Mouse (Mus musculus): ENCODE data around the gene March11. TPM values are rescaled to one million over a fixed set of nuclear protein-coding genes. Genes with fewer than 3 reads are reported as not detected.

Gene March11
- total RNA-seq, 2 experiments from 2014 or later: not detected

DNA sequence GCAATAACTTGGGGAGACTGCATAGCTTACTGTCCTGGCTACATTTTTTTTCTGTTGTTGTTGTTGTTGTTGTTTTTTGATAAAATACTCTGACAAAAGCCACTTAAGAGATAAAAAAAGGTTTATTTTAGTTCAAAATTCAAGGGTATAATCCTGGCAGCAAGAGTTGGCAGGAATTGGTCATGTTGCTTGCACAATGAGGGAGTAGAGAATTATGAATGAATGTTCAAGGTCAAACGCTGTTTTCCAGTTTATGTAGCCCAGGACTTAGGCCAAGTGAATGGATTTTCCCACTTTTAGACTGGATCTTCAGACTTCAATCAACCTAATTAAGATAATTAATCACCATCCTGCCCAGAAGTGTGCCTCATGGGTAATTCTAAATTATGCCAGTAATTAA lies 72.0 kb downstream of the March11 start:
- Histone ChIP-seq H3K27ac (no peak overlapping the region), H3K4me3 (no peak overlapping the region)
- intact Hi-C loops (cut with DNase I): no loop called here
- TF ChIP-seq CTCF (IDR thresholded peaks at IDR 0.05): no peak
- no peak for DNase-seq

DNA sequence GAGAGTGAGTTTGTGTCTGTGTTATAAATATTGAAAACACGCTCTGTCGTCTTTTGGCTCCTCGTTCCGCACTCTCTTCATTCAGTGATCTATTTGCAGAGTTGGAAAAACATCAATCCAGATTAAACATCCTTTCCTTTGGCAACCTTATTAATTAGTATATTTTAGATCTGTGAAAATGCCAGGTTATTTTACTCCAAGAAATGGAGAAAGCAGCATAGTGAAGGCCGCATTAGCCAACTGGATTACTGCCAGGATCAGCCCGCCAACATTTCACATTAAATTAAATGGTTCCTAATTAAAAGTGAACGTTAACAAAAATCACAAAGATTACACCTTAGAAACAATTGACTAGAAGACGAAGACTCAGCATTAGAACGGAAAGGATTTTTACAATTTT lies 81.2 kb downstream of the March11 start:
- no peak for TF ChIP-seq CTCF (IDR thresholded peaks at IDR 0.05)
- intact Hi-C loops (cut with DNase I): no loop called here
- no peak overlapping the region for H3K27ac ChIP-seq
- H3K4me3 ChIP-seq: no peak overlapping the region
- DNase-seq: no peak

DNA sequence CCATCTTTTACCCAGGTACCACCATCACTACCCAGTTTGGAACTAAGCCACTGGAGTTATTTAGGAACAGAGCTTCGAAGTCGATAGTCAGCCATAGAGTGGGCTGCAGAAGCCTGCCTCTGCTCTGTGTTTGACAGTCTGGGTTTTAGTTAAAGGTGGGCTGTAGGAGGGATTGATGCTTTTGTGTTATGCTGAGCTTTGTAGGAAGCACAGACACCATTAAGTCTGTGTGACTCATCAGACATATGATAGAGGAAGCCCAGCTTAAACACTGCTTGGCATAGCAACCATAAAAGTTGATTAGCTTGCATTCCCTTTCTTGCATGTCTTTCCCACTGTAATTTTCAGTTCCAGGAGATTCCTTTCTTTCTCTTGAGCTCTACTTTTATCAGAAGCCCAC lies 87.7 kb downstream of the March11 start:
- H3K27ac ChIP-seq: no peak overlapping the region
- no peak for DNase-seq
- intact Hi-C loops (cut with DNase I): no loop called here
- TF ChIP-seq CTCF (IDR thresholded peaks at IDR 0.05): no peak
- no peak overlapping the region for H3K4me3 ChIP-seq

DNA sequence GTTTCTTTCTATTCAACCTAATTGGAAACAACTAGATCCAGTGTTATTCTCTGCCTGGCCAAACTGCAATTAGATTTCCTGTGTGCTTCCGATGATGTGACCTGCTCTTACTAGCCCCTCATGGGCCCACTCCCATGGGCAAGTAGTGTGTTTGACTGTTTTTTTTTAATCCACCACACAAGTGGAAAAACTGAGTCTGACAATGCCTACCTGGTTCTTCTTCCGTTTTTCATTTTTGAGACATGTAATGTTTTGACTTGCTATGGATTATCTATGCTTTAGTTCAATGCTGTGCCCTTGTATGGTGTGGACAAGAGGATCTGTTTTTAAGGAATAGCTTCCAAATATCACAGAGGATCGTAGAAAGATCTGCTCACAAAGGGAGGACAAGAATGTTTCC lies 116.4 kb downstream of the March11 start:
- intact Hi-C loops (cut with DNase I): no loop called here
- DNase-seq: no peak
- Histone ChIP-seq H3K27ac (no peak overlapping the region), H3K4me3 (no peak overlapping the region)
- TF ChIP-seq CTCF (IDR thresholded peaks at IDR 0.05): no peak

DNA sequence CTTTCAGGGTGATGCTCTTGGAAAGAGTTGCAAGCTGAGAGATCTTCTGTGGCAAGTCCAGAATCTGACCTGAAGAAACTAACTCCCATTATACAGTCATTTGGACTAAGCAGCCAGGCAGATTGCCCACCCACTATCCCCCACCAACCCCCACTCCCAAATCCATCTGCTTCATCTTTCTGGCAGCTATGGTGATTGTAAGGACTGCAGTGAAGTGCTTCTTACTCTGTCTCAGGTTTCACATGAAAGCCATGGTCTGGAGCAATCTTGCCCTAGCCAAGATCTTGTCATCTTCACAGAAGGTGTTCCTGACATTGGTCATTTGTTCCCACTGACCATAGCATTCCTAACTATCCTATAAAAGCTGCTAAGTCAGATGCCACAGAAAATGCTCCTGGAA lies 117.4 kb downstream of the March11 start:
- no peak for DNase-seq
- Histone ChIP-seq H3K4me3 (no peak overlapping the region), H3K27ac (no peak overlapping the region)
- TF ChIP-seq CTCF (IDR thresholded peaks at IDR 0.05): no peak
- intact Hi-C loops (cut with DNase I): no loop called here

DNA sequence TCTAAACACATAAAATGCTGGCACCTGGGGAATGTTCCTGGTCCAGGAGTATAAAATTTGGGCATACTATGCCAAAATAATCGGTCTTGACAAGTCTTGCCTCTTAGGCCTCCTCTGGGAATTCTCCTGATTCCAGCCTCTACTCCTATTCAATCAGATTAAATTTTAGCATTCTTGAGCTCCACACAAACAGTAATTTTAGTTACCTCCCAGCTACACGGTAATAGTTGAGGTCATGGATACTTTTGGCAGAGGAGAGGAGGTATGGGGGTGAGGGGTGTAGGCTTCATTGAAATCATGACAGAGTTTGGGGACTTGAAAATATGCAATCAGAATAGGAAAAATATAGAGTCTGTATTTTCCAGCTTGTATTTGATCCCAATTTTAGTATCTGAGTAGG lies 121.7 kb downstream of the March11 start:
- no peak overlapping the region for H3K27ac ChIP-seq
- intact Hi-C loops (cut with DNase I): no loop called here

DNA sequence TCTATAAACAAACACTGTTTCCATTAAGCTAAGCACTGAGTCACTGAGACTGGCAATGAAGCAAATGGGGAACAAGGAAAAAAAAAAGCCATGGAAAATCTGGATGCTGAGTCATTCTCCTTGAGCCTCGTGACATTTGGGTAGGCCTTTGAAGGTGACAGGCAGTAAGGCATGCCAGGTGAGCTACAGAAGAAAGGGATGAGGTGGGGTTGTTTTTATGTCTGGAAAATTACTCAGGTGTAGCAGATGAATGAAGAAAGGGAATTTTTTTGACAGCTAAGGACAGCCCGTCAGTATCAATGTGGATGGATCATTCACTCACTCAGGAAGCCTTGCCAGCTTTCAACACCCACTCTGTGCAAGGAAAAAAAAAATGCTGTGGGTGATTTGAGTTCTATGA lies 123.8 kb downstream of the March11 start:
- intact Hi-C loops (cut with DNase I): no loop called here
- no peak overlapping the region for H3K27ac ChIP-seq
- H3K4me3 ChIP-seq: no peak overlapping the region
- no peak for DNase-seq
- TF ChIP-seq CTCF (IDR thresholded peaks at IDR 0.05): no peak

More for the DNA sequence above, 121.7 kb downstream of the March11 start:
- no peak for DNase-seq
- no peak overlapping the region for H3K4me3 ChIP-seq
- TF ChIP-seq CTCF (IDR thresholded peaks at IDR 0.05): no peak

DNA sequence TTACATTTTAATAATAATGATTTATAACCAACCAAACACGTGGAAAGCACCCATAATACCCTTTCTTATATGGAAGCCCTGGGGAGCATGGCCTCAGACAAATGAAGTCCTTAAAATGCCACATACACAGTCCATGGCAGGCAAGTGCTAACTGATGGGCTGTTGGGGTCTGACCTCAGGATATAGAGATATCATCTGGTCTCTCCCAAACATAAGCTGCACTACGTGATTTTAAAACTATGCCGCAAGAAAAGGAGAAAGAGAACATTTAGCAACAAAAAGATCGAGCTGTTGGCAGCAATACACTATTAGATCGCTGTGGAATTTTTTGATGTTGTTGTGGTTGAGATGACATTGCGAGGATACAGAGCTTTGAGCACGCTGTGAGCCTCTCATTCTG lies 126.9 kb downstream of the March11 start:
- no peak for TF ChIP-seq CTCF (IDR thresholded peaks at IDR 0.05)
- Histone ChIP-seq H3K27ac (no peak overlapping the region), H3K4me3 (no peak overlapping the region)
- intact Hi-C loops (cut with DNase I): no loop called here
- DNase-seq: no peak

DNA sequence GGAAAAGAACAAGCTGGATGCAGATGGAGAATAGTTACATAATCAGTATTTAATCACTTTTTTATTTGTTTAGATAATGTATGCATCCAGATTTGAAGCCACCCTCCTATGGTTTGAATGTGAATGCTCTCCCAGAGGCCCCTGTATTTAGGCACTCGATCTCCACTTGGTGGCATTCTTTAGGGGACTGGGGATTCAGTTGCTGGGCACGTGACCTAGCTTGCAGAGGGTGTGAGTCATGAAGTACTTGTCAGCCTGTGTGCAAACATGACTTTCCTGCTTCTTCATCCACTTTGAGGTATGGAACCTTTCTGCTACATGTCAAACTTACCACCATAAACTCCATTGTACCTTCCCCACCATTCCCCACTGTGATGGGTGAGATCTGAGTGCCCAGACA lies 128.3 kb downstream of the March11 start:
- no peak for DNase-seq
- Histone ChIP-seq H3K27ac (no peak overlapping the region), H3K4me3 (no peak overlapping the region)
- no peak for TF ChIP-seq CTCF (IDR thresholded peaks at IDR 0.05)
- intact Hi-C loops (cut with DNase I): no loop called here

Measured in gastrocnemius, adult 2 months (tissue).